Mouse (Mus musculus): ENCODE measurements around the gene Prmt3.

Gene Prmt3

DNA sequence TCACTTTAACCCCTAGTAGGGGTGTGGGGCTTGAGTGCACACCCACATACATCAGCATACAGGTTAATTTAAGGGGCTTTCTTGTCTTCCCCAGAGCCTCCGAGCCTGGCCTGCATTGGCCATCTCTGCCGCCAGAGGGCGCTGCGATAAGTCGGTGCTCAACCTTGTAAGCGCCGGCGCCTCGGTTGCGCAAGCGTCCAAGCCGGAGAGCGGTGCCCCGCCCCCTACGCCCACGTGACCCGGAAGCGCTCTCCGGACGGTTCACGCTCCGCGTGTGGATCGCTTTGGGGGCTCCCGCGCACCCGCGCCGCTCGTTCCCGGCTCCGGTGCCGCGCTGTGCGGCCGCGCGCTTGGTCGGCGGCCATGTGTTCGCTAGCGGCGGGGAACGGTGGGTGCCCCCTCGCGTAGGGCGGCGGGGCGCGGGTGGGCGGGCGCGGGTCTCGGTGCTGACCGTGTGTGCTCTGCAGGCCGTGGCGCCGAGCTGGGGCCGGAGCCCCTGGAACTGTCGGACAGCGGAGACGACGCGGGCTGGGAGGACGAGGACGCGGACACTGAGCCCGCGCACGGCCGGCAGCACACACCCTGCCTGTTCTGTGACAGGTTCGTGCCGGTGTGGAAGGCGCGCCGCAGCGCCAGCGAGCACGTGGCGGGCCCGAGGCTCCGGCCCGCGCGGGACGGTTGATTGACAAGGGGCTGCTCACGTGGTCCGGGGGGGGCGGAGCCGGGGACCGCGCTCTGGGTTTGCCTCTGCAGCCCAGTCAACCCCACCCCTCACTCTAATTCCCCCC, at the start of gene Prmt3:
Gene Prmt3, plus strand, starts transcription at position 233 of the 788 bp plus-strand sequence.
- DNase-seq (ENCODE audit: low spot score in 2 of 2) = peak; percentile 95

DNA sequence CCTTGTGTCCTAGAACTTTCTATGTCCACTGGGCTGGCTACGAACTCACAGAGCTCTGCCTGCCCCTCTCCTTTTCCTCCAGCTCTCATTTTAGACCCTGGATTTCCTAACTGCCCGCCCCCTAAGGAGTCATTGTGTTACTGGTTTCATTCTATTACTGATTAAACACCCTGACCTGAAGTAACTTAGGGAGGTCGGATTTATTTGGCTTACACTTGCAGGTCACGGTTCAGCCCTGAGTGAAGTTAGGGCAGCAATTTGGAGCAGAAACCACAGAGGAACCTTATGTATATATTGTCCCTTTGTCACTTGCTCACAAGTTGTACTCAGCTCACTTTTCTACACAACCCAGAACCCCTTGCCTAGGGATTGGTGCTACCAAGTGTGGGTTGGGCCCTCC, 43.8 kb upstream of the Prmt3 start:
- no peak for DNase-seq (ENCODE audit: low spot score in 2 of 2)

DNA sequence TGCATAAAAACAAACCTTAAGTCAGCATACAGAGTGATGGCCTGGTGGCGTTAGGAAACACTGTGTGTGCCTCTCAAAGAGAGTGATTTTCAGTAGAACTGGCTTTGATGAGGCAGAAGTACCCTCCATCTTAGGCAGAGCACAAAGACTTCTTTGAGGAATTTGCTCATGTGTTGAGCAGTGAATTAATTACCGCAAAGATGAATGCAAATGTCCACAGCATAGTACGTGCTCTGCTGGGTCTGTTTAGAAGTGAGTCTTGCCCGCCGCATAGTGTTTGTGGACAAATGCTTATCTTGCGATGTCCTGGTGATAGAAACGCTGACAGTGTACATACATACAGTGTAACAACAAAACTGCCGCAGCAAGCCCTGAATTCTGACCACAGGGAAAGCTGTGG, 38.7 kb upstream of the Prmt3 start:
- DNase-seq (ENCODE audit: low spot score in 2 of 2) = no peak

DNA sequence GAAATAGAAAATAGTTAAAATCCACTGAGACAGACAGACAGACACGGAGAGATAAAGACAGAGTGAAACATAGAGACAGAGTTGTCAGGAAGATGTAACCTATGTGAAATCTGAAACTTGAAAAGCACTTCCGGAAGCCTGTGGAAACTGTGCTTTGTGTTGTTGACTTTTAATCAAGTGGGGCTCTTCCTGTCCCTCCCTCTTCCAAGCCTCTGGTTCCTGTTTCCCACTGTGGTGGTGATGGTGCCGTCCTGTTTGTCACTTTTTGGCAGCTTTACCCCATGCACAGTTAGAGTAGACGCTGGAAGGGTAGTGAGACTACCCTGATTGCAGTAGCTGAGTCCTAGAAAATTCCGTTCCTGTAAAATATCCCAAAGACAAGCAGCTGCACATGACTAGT, 36.7 kb upstream of the Prmt3 start:
- DNase-seq (ENCODE audit: low spot score in 2 of 2) = no peak

DNA sequence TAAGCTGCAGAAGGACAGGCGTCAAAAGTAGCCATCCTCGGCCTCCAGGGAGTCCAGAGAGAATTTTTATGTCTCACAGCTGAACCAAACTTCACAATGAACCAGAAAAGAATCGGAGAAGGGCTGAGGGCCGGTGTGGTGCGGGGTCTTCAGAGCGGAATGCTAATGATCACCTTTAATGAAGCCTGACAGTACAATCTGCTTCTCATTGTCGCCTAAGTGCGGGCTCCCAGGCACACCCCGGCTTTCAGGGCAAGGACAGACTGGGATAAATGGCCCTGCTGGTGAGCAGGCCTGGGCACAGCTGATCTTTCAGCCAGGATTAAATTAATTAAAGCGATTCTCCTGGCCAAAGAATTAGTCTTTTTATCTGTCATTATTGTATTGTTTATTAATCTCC, 36.2 kb upstream of the Prmt3 start:
- no peak for DNase-seq (ENCODE audit: low spot score in 2 of 2)

DNA sequence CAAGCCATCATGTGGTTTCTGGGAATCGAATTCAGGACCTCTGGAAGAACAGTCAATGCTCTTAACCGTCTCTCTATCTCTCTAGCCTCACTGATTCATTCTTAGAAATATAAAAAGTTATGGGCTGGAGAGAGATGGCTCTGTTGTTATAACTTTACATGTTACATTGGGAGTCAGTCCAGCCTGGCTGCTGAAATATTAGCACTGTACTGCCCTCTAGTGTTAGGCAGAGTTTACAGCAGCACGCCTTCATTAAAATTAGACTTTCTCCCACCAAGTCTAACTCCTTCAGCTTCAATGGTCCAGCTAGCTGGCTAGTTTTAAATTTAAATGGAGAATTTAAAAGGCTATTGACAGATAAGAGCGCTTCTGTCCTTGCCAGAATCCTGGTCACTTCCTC, 27.0 kb upstream of the Prmt3 start:
- no peak for DNase-seq (ENCODE audit: low spot score in 2 of 2)

DNA sequence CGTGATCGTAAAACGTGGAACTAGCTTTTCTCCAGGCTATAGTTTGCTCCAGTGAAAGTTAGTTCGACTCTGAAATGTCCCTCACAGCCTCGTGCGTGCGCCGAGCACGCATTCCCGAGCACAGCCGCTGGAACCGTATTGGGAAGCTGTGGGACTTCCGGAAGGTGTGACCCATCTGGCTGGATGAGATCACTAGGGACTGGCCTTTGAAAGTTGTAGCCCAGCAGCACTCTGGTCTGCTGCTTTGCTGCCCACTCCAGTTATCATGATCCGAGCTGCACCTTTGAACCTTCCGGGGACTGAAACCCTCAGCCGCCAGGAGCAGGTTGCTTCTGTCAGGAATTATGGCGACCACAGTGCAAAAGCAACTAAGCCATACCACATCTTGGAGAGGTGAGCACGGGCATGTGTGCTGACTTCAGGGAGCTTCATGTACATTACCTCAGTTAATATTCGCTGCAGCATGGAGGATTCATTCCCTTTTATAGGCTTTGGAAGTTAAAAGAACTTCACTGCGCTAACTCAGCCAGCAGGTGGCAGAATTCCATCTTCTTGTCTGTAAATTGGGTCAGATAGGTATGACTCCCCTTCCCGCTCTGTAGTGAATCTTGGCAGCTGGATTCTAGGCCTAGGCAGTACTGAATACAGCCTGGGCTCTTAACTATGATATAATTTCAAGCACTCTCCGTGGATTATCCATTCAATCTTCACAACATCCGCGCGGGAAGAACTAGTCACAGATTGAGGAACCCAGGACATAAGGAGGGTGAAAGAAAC, 25.2 kb upstream of the Prmt3 start:
- DNase-seq (ENCODE audit: low spot score in 2 of 2) = no peak

DNA sequence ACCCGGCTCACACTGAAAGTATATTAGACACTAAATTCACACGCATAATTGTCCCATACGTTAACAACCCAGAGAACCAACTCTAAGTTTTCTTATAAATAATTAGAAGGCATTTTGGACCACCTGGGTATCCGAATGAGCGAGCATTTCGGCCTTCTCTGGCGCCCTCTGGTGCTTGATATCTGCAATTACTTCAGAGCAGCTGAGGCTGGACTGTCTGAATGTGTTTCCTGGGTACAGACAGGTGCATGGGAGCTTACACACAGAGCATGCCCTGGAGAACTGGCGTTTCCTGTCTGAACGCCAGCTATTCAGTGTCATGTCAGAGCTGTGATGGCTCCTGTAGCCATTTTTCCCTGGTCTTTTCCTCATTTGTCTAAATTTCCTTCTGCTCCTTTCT, 23.4 kb upstream of the Prmt3 start:
- DNase-seq (ENCODE audit: low spot score in 2 of 2) = peak; percentile 43 to 45

DNA sequence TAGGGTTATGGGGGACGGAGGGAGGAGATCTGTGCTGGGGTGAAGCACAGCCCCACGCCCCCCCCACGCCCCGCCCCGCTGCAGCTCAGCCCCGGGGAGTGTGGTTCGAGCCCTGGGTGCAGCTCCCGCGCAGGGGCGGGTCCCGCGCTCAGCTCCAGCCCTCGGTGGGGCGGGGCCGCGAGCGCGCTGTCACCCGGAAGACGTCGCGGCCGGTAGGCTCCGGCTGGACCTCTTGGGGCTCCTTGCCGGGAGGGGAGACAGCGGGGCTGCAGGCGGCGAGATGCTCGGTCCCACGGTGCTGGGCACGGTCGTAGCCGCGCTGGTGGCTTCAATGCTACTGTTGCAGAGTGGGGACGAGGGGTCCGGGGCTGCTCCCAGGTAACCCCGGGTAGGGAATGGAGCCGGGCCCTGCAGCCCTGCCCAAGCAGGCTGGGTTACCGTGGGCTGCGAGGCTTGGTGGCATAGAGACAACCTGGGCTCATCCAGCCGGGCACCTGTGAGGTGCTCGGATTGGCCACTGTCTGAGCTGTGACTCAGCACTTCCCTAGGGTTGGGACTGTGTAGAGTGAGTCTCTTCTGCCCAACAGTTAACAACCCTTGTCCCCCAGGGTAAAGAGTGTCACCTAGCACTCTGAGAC, 19.1 kb upstream of the Prmt3 start, which contains the start of gene Htatip2:
Gene Htatip2, plus strand, starts transcription at position 182 of the 638 bp plus-strand sequence.
- DNase-seq (ENCODE audit: low spot score in 2 of 2) = peak; percentile 48 to 59

DNA sequence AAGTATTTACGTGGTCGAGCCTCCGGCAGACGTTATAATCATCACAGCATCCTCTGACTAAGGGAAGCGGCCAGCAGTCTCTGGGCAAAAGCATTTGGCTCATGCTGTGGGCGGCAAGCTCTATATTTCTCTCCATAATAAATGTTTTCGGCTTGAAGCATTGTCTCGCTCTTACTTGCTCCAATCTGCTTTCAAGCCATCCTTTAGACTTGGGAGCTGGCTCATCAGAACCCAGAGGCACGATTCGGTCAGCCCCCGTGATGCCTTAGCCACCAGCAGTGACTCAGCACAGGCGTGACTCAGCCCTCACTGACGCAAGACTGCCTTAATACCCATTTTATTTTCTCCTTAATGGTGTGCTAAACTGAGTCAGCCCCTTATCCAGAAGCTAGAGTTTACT, 15.5 kb upstream of the Prmt3 start:
- DNase-seq (ENCODE audit: low spot score in 2 of 2) = peak; percentile 49 to 54

DNA sequence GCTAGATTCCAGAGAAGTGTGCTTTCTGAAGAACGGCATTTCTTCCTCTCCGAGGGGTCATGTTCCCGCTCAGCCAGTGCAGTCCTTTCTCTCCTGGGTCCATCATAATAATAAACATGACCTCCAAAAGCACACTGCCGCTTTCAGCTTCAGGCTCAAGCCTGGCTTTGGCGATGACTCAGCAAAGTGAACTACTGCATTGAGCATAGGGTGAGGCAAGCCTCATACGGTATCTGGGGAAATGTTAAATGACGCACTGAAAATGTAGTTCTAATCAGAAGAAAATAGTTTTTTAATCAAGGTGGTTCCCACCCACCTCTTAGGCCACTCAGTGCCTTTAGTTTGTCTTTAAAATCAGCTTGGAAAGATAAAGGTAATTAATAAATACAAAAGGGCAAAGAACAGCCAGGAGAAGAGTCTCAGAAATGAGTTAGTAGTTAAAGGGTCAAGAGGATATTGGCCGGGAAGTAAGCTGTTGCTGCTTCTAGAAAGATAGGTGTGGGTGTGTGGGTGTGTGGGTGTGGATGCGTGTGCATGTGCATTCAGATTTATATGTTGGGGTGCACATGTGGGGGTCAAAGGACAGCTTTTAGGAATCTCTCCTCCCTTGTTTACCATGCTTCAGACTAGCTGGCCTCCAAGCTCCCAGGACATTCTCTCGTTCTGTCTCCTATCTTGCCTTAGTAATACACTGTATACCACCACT, 14.0 kb upstream of the Prmt3 start:
- no peak for DNase-seq (ENCODE audit: low spot score in 2 of 2)

DNA sequence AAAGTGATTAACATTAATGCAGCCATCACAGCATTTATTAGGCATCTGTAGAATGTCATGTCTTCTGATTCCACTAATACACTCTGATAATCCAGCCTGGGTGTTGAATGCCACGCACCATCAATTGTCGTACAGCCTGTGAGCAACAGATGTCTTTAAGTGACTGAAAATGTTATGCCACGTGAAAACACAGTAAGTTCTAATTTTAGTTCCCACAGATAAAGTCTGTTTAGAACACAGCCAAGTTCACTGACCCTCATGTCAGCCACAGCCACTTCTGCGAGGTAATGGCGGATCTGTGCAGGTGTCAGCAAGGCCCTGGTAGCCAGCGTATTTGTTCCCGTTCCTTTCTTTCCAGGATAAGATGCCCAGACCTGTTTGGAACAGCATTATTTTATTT, 12.0 kb upstream of the Prmt3 start:
- DNase-seq (ENCODE audit: low spot score in 2 of 2) = no peak

DNA sequence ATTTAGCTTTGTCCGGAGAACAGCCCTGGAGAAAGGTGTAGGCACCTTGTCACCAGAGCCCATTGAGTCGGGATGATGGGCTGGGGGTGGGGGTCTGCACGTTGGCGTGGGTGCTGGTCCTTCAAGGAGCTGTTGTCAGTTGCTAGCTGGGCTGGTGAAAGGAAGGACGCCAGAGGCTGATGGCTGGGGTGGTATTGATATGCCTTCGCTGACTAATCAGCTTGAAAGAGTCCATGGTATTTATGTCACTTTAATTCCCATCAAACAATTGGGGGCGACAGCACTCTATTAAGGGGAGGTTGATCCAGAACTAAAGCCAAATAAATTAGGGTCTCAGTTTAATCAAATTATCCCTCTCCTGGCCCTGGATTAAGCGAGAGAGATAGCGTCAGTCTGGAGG, 9.6 kb upstream of the Prmt3 start:
- DNase-seq (ENCODE audit: low spot score in 2 of 2) = no peak

DNA sequence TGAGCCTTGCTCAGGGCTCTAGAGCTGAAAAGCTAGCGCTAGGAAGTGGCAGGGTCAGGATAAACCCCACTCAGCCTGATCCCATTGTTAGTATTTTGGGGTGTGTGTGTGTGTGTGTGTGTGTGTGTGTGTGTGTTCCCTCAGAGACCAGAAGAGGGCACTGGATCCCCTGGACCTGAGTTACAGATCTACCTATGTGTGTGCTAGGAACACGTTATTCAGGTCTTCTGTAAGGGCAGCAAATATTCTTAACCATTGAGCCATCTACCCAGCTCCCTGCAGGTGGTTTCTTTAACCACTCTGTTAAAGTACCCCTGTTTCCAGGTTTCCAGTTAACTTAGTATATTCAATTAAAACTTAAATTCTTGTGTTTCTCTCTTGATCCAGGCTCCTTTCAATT, 3.8 kb upstream of the Prmt3 start:
- no peak for DNase-seq (ENCODE audit: low spot score in 2 of 2)

DNA sequence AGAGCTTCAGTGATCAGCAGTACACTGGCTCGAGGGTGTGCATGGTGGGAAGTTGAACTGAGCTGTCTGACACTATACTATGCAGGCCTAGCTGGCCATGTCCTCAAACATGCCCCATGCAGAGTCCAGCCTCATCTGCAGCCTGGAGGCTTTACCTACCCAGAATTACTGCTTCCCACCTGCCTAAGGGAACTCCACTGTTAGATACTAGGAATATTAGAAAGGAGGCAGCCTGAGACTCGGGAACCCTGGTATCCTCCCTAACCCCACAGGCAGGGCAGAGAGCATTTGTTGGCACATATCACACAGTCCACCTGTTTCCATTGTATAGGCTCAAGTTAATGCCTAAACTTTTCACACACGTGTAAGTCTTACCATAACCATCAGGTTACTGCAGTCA, 561 bp upstream of the Prmt3 start:
- no peak for DNase-seq (ENCODE audit: low spot score in 2 of 2)

DNA sequence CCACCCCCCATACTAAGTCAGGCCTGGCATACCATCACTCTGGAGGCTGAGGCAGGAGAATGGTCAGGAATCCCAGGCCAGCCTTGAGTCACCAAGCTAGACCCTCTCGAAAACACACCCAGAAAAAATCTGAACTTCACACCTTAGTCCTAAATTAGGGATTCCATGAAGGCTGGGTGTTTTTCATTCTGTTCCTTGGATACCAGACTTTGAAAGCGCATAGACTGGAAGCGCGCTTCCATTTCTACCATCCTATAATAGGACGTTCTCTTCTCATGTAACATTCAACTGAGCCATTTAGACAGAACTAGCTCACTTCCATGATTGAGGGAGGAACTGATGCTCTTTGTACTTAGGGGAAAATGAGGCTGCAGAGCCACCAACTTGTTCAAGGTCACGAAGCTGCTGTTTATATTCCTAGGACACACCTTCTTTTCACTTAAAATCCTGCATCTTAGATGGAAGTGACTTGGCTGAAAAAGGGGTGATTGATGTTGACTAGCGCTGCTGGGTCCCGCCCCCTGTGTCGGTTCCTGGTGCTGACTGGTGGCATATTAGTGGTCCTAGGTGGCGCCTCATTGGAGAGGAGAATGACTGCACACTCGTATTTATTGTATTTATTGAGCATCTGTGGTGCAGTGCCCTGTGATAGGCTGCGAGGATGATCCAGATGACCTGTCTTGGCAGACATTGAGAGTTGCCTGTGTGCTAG, 914 bp downstream of the Prmt3 start:
- no peak for DNase-seq (ENCODE audit: low spot score in 2 of 2)

DNA sequence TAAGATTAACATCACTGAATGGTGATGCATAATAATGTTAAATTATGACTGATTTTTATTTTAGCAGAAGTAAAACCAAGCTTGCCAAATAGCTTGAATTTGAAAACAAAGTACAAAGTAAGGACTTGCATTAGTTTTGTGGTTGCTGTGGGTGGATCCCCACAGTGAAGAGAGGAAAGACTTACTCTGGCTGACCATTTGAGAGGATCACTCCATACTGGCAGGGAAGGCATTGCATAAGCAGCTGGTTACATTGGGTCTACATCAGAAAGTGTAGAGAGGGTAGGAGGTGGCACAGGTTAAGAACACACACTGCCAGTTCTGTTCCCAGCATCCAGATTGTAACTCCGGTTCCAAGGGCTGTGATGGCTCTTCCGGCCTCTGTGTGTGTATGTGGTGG, 4.9 kb downstream of the Prmt3 start:
- no peak for DNase-seq (ENCODE audit: low spot score in 2 of 2)

DNA sequence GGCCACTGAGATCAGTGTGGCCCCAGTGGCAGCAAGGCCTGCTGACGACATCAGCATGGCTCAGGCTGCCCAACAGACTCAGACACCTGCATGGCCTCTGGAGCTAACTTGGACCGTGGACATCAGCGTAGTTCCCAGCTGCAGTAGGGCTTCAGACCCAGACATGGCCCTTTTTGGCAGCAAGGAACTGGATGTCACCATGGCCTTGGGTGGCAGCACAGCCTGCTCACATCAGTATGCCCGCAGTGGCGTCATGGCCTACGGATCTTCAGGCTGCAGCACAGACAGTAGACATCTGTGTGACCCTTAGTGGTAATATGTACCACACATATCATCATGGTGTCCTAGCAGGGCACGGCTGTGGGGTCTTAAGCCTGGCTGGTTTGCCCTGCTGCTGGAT, 7.0 kb downstream of the Prmt3 start:
- no peak for DNase-seq (ENCODE audit: low spot score in 2 of 2)

DNA sequence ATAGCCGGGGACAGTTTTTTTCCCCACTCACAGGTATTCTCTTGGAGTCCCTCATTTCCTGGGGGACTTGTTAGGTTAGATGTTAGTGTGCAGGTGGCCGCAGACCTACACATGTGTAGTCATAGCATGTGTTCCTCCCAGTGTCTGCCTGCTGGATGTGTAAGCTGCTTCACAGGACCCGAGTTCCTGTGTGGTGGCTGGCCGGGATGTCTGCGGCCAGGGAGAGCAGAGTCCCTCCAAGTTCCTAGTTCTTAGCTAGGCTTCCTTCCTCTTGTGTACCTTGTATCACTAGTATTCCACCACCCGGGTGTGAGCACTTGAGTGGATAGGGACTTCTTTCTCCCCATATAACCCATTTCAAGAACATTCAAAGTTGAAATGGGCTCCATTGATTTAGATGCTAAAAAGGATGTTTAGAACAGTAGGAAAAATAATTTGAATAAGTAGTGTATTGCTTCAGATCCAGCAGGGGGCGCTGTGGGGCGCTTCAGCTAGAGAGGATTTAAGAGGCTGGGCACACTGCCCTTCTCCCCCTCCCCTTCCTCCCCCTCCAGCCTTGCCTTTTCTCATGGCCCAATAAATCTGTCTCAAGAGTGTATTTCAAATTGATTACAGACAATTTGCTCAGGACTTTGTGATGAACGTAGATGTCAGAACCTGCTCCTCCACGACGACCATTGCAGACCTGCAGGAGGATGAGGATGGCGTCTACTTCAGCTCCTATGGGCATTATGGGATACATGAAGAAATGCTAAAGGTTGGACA, 8.7 kb downstream of the Prmt3 start:
- DNase-seq (ENCODE audit: low spot score in 2 of 2) = peak; percentile 19 to 20

DNA sequence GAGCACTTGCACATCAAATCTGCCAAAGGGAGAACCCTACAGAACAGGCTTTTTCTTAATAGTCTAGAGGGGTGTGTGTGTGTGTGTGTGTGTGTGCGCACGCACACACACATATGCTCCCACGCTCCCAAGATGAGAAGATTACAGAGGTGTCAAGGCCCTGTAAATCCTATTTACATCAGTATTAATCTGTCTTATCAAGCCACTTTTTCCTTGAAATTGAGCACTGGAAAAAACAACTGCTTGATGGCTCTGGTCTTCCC, 9.2 kb downstream of the Prmt3 start:
- no peak for DNase-seq (ENCODE audit: low spot score in 2 of 2)

DNA sequence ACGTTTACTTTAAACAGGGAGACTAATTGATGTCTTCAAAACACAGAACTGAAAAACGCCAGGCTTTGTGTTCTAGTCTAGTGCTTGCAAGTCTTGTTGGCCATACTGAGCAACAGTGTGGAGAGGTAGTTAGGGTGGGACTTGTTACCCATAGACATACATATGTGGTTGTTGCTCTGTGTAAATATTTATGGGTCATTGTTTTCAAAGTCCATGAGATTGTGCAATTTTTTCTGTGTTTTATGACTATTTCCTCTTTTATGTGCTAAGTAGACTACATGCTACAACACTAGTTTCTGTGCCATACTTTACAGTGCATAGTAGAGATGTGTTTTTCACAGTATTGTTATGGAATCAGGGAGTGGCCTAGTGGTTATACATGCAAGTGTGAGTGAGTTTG, 16.2 kb downstream of the Prmt3 start:
- no peak for DNase-seq (ENCODE audit: low spot score in 2 of 2)

Measured in urinary bladder, postnatal 36 days (tissue).